Mouse (Mus musculus) embryonic facial prominence, embryonic 10.5 days (tissue): Measurements from ENCODE around the gene Ywhae. TPM values are rescaled to one million over a fixed set of nuclear protein-coding genes. Genes with fewer than 3 reads are reported as not detected.
A peak's percentile ranks its signal among the peaks of the same experiment; 100 is the strongest.
"Not testable (repeated sequence)": the region's sequence is repeated elsewhere in the genome, so short reads cannot be mapped to it uniquely, and the experiment has no call there.

Experiments
- DNase-seq: peaks from one replicate; pipeline ENCODE4 v3.0.0-alpha.2; 2017; ENCODE audit warnings: low spot score
- H3K27ac ChIP-seq: fragments of 300-500 bp; sonication (generic); replicated peaks from 2 replicates; pipeline ENCODE4 v1.5.1; 2016; ENCODE audit warnings: mild to moderate bottlenecking
- H3K27me3 ChIP-seq: fragments of 300-500 bp; sonication (generic); replicated peaks from 2 replicates; pipeline ENCODE4 v1.6.1; 2016; ENCODE audit warnings: low read depth, mild to moderate bottlenecking; ENCODE audit not compliant: poor library complexity, severe bottlenecking
- H3K36me3 ChIP-seq: fragments of 300-500 bp; sonication (generic); replicated peaks from 2 replicates; pipeline ENCODE4 v1.6.1; 2016; ENCODE audit warnings: mild to moderate bottlenecking, moderate library complexity
- H3K4me1 ChIP-seq: fragments of 300-500 bp; sonication (generic); 2 replicates; pipeline ENCODE4 v1.6.1; 2016
- H3K4me3 ChIP-seq: fragments of 300-500 bp; sonication (generic); 2 replicates; pipeline ENCODE4 v1.5.1; 2016; ENCODE audit warnings: mild to moderate bottlenecking, moderate library complexity
- H3K9me3 ChIP-seq: fragments of 300-500 bp; sonication (generic); 2 replicates; pipeline ENCODE4 v1.6.1; 2016; ENCODE audit warnings: mild to moderate bottlenecking
- WGBS: fragments of 180-500 bp; shearing (Covaris S2); methylation state at CpG from one replicate; pipeline ENCODE4 v1.1.7; 2016; 5-methylcytosine and 5-hydroxymethylcytosine counted together
- polyA plus RNA-seq: library from polyadenylated mRNA; unstranded; fragments of >200 nt; fragmentation: Nextera tagmentation; extraction: Ambion mirVana; gene quantifications from 2 replicates; pipeline ENCODE4 v1.2.1, GENCODE M21; 2016

The Ywhae gene
- polyA plus RNA-seq, 1 experiment from 2014 or later, result 1,286 TPM

DNA sequence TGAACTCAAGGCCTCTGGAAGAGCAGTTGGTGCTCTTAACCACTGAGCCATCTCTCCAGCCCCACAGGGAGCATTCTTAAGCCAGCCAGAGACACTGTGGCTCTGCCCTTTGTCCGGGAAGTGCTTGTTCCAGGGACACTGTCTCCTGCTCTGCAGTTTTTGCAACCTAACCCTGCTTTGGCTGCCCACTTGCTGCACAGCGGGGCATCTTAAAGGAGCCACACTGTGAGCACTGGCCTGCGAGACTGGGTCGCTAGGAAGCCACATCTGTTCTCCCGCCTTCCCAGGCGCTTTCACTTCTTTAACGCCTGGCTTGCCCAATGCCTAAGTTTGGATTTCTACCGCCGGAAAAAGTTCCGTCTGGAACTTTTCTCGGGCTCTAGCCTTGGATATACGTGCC is 17.1 kb upstream of the Ywhae start:
- no peak for DNase-seq
- Histone ChIP-seq H3K4me1 (no peaks in the 10 kb centered on the region), H3K4me3 (no peak overlapping the region), H3K9me3 (peaks cover 2% of the 10 kb centered on the region; the same call in 1 of the 2 replicates), H3K27me3 (no peaks in the 10 kb centered on the region), H3K27ac (no peak overlapping the region), H3K36me3 (no peaks in the 10 kb centered on the region)
- WGBS, result 16% methylated on average over 12 of the region's 12 CpGs

- Histone ChIP-seq H3K4me3 (no peak overlapping the region), H3K36me3 (no peaks in the 10 kb centered on the region), H3K9me3 (peaks cover 11% of the 10 kb centered on the region; the same call in 1 of the 2 replicates), H3K4me1 (no peaks in the 10 kb centered on the region), H3K27ac (no peak overlapping the region), H3K27me3 (no peaks in the 10 kb centered on the region)
- WGBS, result 91% methylated on average over 8 of the region's 8 CpGs
- no peak for DNase-seq
Observed at GRCm38 (mm10) chr11:75716661-75717325, 15.9 kb upstream of the Ywhae start.

- 64% methylated on average over 4 of the region's 4 CpGs for WGBS
- Histone ChIP-seq H3K36me3 (no peaks in the 10 kb centered on the region), H3K4me3 (no peak overlapping the region), H3K4me1 (no peaks in the 10 kb centered on the region), H3K9me3 (peaks cover 11% of the 10 kb centered on the region; the same call in 1 of the 2 replicates), H3K27ac (no peak overlapping the region), H3K27me3 (no peaks in the 10 kb centered on the region)
- DNase-seq, result no peak
Observed at GRCm38 (mm10) chr11:75722339-75722738, 10.3 kb upstream of the Ywhae start.

- no peak overlapping the region for H3K4me3 ChIP-seq
- H3K36me3 ChIP-seq, result no peaks in the 10 kb centered on the region
- DNase-seq, result no peak
- H3K4me1 ChIP-seq, result peaks cover 20% of the 10 kb centered on the region
- WGBS, result 73% methylated on average over 2 of the region's 2 CpGs
- H3K9me3 ChIP-seq, result no peaks in the 10 kb centered on the region
- H3K27me3 ChIP-seq, result no peaks in the 10 kb centered on the region
- H3K27ac ChIP-seq, result no peak overlapping the region
Observed at GRCm38 (mm10) chr11:75727168-75727567, 5.5 kb upstream of the Ywhae start.

DNA sequence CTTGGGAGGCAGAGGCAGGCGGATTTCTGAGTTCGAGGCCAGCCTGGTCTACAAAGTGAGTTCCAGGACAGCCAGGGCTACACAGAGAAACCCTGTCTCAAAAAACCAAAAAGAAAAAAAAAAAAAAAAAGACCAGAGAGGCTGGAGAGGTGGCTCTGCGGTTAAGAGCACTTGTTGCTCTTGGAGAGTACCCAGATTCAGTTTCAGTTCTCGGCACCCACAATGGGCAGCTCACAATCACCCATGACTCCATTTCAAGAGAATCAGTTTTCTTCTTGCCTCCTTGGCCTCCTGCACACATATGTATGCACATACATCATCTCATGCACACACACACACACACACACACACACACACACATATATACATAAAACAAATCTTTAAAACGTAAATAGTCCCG is 5.0 kb upstream of the Ywhae start:
- 89% methylated on average over 6 of the region's 6 CpGs for WGBS
- DNase-seq, H3K36me3 ChIP-seq: not testable (repeated sequence)

GRCm38 (mm10) chr11:75733227-75733940 is 715 bp downstream of the Ywhae start:
- Histone ChIP-seq H3K9me3 (no peaks in the 10 kb centered on the region), H3K4me1 (peaks cover 46% of the 10 kb centered on the region), H3K27ac (peak overlapping the region; percentile 100), H3K4me3 (peak overlapping the region; percentile 99), H3K36me3 (peaks cover 24% of the 10 kb centered on the region), H3K27me3 (no peaks in the 10 kb centered on the region)
- DNase-seq, result peak; percentile 87
- under 1% methylated on average over 52 of the region's 52 CpGs for WGBS

More for the DNA sequence above, 5.0 kb upstream of the Ywhae start:
- H3K27me3 ChIP-seq, H3K9me3 ChIP-seq, H3K27ac ChIP-seq, H3K4me3 ChIP-seq: not testable (repeated sequence)
- peaks cover 25% of the 10 kb centered on the region for H3K4me1 ChIP-seq

DNA sequence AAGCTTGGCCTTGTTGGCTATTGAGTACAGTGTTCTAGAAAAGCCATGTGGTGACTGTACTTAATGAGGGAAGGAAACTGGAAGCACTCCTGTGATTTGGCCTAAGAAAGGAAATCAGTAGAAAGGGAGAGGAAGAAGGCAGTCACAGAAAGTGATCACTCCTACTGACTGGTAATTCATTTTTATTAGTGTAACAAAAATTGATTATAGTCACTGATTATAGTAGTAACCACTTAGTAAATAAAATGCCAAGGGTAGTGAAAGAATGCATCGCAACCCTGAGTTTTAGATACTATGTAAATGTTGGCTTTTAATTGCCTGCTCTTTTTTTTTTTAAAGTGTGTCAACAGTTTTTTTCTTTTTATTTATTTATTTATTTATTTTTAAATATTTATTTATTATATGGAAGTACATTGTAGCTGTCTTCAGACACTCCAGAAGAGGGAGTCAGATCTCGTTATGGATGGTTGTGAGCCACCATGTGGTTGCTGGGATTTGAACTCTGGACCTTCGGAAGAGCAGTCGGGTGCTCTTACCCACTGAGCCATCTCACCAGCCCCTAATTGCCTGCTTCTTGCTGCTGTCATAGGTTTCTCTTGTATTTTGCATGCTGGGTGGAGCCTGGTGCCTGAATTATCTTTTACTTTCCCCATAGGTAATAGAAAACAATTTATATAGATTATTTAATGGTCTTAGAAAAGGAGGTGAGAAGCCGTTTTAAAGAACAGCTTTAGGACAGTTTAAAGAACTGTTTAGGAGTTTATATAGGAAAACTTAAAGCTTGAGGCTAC is 3.0 kb downstream of the Ywhae start:
- WGBS, result 91% methylated on average over 5 of the region's 5 CpGs
- no peak overlapping the region for H3K27ac ChIP-seq
- H3K4me1 ChIP-seq, result peaks cover 49% of the 10 kb centered on the region
- peak overlapping the region; percentile 99 for H3K4me3 ChIP-seq
- peaks cover 47% of the 10 kb centered on the region for H3K36me3 ChIP-seq
- H3K9me3 ChIP-seq, result no peaks in the 10 kb centered on the region
- H3K27me3 ChIP-seq, result no peaks in the 10 kb centered on the region
- no peak for DNase-seq

GRCm38 (mm10) chr11:75736978-75737377 is 4.3 kb downstream of the Ywhae start:
- Histone ChIP-seq H3K27me3 (no peaks in the 10 kb centered on the region), H3K27ac (no peak overlapping the region), H3K4me1 (peaks cover 48% of the 10 kb centered on the region), H3K4me3 (peak overlapping the region; percentile 16; the same call in 1 of the 2 replicates), H3K36me3 (peaks cover 60% of the 10 kb centered on the region), H3K9me3 (no peaks in the 10 kb centered on the region)
- DNase-seq, result no peak
- 77% methylated on average over 3 of the region's 3 CpGs for WGBS

GRCm38 (mm10) chr11:75737806-75738476 is 5.3 kb downstream of the Ywhae start:
- H3K4me3 ChIP-seq, result no peak overlapping the region
- DNase-seq, result no peak
- peaks cover 41% of the 10 kb centered on the region for H3K4me1 ChIP-seq
- no peaks in the 10 kb centered on the region for H3K9me3 ChIP-seq
- H3K36me3 ChIP-seq, result peaks cover 69% of the 10 kb centered on the region
- H3K27me3 ChIP-seq, result no peaks in the 10 kb centered on the region
- WGBS, result 87% methylated on average over 2 of the region's 2 CpGs
- no peak overlapping the region for H3K27ac ChIP-seq

DNA sequence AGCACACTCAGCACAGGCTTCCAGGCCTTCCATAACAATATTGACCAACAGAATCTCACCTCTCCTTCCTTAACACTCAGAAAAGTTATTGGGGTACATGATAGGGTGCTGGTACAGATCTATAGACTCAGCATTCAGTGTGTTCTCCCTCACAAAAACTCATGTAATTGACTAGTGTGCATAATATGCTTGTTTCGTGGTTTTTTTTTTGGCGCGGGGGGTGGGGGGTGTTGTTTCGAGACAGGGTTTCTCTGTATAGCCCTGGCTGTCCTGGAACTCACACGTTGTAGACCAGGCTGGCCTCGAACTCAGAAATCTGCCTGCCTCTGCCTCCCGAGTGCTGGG is 5.8 kb downstream of the Ywhae start:
- WGBS, result 94% methylated on average over 7 of the region's 7 CpGs
- Histone ChIP-seq H3K27ac (no peak overlapping the region), H3K27me3 (no peaks in the 10 kb centered on the region), H3K36me3 (peaks cover 75% of the 10 kb centered on the region), H3K4me3 (no peak overlapping the region), H3K9me3 (no peaks in the 10 kb centered on the region), H3K4me1 (peaks cover 41% of the 10 kb centered on the region)
- no peak for DNase-seq

DNA sequence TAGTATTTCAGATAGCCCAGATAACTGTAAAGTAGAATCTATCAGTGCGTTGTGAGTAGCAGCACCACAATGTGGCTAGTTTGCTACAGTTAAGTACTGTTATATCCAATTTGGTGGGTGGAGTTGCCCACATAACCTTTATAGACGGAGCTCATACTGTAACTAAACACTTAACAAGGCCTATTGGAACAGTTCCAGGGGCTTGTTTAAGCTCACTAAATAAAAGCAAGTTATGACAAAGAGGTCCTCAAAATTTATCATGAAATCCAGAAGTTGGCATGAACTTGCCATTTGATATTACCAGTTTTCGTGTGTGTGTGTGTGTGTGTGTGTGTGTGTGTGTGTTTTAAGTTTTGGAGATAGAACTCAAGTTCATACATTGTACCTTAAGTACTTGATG is 7.5 kb downstream of the Ywhae start:
- peaks cover 34% of the 10 kb centered on the region for H3K4me1 ChIP-seq
- H3K36me3 ChIP-seq, result peaks cover 90% of the 10 kb centered on the region
- H3K9me3 ChIP-seq, result no peaks in the 10 kb centered on the region
- no peak overlapping the region for H3K27ac ChIP-seq
- WGBS, result 90% methylated on average over 3 of the region's 3 CpGs
- H3K4me3 ChIP-seq, result no peak overlapping the region
- DNase-seq, result no peak
- H3K27me3 ChIP-seq, result no peaks in the 10 kb centered on the region

DNA sequence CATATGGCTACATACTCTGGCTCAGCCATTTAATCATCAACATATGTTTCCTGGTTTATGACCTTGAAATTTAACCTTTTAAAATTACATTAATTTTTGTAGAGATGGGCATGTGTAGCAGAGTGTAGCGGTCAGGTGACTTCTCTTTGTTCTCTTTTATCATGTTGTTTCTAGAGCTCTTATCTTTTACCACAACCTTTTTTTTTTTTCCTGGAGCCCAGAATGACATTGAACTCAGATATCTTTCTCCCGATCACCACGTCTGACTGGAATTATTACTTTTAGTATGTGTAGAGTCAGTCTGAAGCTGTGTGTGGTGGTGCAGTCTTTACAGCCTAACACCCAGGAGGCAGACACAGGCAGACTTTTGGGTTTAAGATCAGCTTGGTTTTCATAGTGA is 8.9 kb downstream of the Ywhae start:
- Histone ChIP-seq H3K36me3 (peaks cover 82% of the 10 kb centered on the region), H3K4me3 (no peak overlapping the region), H3K9me3 (no peaks in the 10 kb centered on the region), H3K4me1 (peaks cover 24% of the 10 kb centered on the region), H3K27ac (no peak overlapping the region), H3K27me3 (no peaks in the 10 kb centered on the region)
- DNase-seq, result no peak
- 79% methylated on average over 3 of the region's 3 CpGs for WGBS
